ENCODE assay signal across 8 mouse cellular contexts in genomic region chr11:115939690-115940329, GRCm38 (mm10). TPM values are rescaled to one million over a fixed set of nuclear protein-coding genes. Genes with fewer than 3 reads are reported as not detected.
DNase-seq lines count a peak whose midpoint lies in the region; ATAC-seq and TF ChIP-seq lines count a peak whose summit lies in the region.

No protein-coding gene starts in this region.

- H3K9ac ChIP-seq in midbrain, embryonic 11.5 days (ENCODE audit: low read length) = no peak overlapping the region
- no peak overlapping the region for H3K9ac ChIP-seq in midbrain, embryonic 13.5 days (replicated peaks)
- no peak overlapping the region for H3K9ac ChIP-seq in midbrain, postnatal 0 days (replicated peaks; ENCODE audit: low read length, poor library complexity, severe bottlenecking)

- ATAC-seq in midbrain, embryonic 11.5 days (ENCODE audit: low FRiP score) = no peak
- ATAC-seq in midbrain, embryonic 13.5 days = no peak
- ATAC-seq in midbrain, postnatal 0 days (ENCODE audit: low FRiP score) = no peak

- DNase-seq in midbrain, embryonic 11.5 days (ENCODE audit: low spot score, missing footprints) = peak; percentile 93
- DNase-seq in T-cell, adult 2 months (ENCODE audit: low spot score) = peak; percentile 66
- DNase-seq in cerebellum, postnatal 36 days = peak; percentile 67 to 81
- peak; percentile 57 for DNase-seq in hindlimb bud, embryonic 11.5 days (ENCODE audit: extremely low spot score, low read depth, low spot score)
- peak; percentile 85 to 88 for DNase-seq in left cerebral cortex, postnatal 14 days (ENCODE audit: low spot score in 2 of 2)
- DNase-seq in midbrain, postnatal 0 days (ENCODE audit: low spot score) = peak; percentile 83
- DNase-seq in thymus, postnatal 25 days = peak; percentile 68

- peaks cover 7% of the 10 kb centered on the region; the same call in 1 of the 2 replicates for H3K36me3 ChIP-seq in midbrain, embryonic 11.5 days (ENCODE audit: control insufficient read depth, insufficient read depth, low read length)
- H3K36me3 ChIP-seq in midbrain, embryonic 13.5 days = peaks cover 83% of the 10 kb centered on the region
- peaks cover 60% of the 10 kb centered on the region for H3K36me3 ChIP-seq in midbrain, postnatal 0 days (ENCODE audit: insufficient read depth, low read length)

- WGBS in midbrain, embryonic 11.5 days = 41% methylated on average over 6 of the region's 6 CpGs
- WGBS in midbrain, embryonic 13.5 days = 39% methylated on average over 6 of the region's 6 CpGs
- WGBS in midbrain, postnatal 0 days = 37% methylated on average over 6 of the region's 6 CpGs

- intact Hi-C loops in left cerebral cortex, postnatal 14 days (cut with DNase I) = loop anchor here (2.0 kb wide), 1 partner anchor 61 kb away; no protein-coding TSS in a partner anchor

- no peak overlapping the region for H3K27ac ChIP-seq in midbrain, embryonic 11.5 days (ENCODE audit: low read depth, low read length)
- H3K27ac ChIP-seq in midbrain, embryonic 13.5 days = no peak overlapping the region
- H3K27ac ChIP-seq in midbrain, postnatal 0 days (ENCODE audit: low read depth, low read length) = no peak overlapping the region

- no peaks in the 10 kb centered on the region for H3K9me3 ChIP-seq in midbrain, embryonic 11.5 days (ENCODE audit: control insufficient read depth, low read length)
- no peaks in the 10 kb centered on the region for H3K9me3 ChIP-seq in midbrain, embryonic 13.5 days
- no peaks in the 10 kb centered on the region for H3K9me3 ChIP-seq in midbrain, postnatal 0 days (ENCODE audit: low read length)

- H3K27me3 ChIP-seq in midbrain, embryonic 11.5 days (ENCODE audit: control insufficient read depth, insufficient read depth, low read length) = no peaks in the 10 kb centered on the region
- H3K27me3 ChIP-seq in midbrain, embryonic 13.5 days = no peaks in the 10 kb centered on the region
- H3K27me3 ChIP-seq in midbrain, postnatal 0 days (ENCODE audit: insufficient read depth, low read length) = no peaks in the 10 kb centered on the region

- peak; percentile 87 for TF ChIP-seq CTCF in midbrain, postnatal 0 days (IDR thresholded peaks at IDR 0.05)

- H3K4me2 ChIP-seq in midbrain, embryonic 11.5 days = no peak overlapping the region
- H3K4me2 ChIP-seq in midbrain, embryonic 13.5 days (replicated peaks) = no peak overlapping the region
- H3K4me2 ChIP-seq in midbrain, postnatal 0 days (ENCODE audit: low read depth, low read length, poor library complexity, severe bottlenecking) = no peak overlapping the region

- H3K4me1 ChIP-seq in midbrain, embryonic 11.5 days (ENCODE audit: control insufficient read depth, insufficient read depth, low read length) = no peaks in the 10 kb centered on the region; the same call in 1 of the 2 replicates
- peaks cover 11% of the 10 kb centered on the region for H3K4me1 ChIP-seq in midbrain, embryonic 13.5 days (replicated peaks)
- H3K4me1 ChIP-seq in midbrain, postnatal 0 days (ENCODE audit: insufficient read depth, low read length) = no peaks in the 10 kb centered on the region

- no peak overlapping the region for H3K4me3 ChIP-seq in midbrain, embryonic 11.5 days (ENCODE audit: low read depth, low read length)
- H3K4me3 ChIP-seq in midbrain, embryonic 13.5 days (replicated peaks) = no peak overlapping the region
- no peak overlapping the region for H3K4me3 ChIP-seq in midbrain, postnatal 0 days (ENCODE audit: low read depth, low read length)

RNA-seq across cellular contexts. Expression of gene Recql5, which starts 6.5 kb away (rescaled TPM):
- polyA plus RNA-seq in midbrain, embryonic 11.5 days (2014; fragmentation: Nextera tagmentation; extraction: Ambion mirVana) = 16.1 and 18.4 TPM in 2 replicates
- polyA plus RNA-seq in midbrain, embryonic 13.5 days (2015; fragmentation: Nextera tagmentation; extraction: Ambion mirVana) = 28.3 and 29.2 TPM in 2 replicates
- 10 to 100 TPM; 19.8 to 22.4 TPM for total RNA-seq in left cerebral cortex, postnatal 14 days (2021)
- 18.9 and 20.4 TPM in 2 replicates for total RNA-seq in midbrain, postnatal 0 days (2014; rRNA removed)
- polyA plus RNA-seq in midbrain, postnatal 0 days (2015; fragmentation: Nextera tagmentation; extraction: Ambion mirVana) = 8.0 and 10.5 TPM in 2 replicates

RNA-seq across cellular contexts. Expression of gene Sap30bp, which starts 6.7 kb away (rescaled TPM):
- polyA plus RNA-seq in midbrain, embryonic 11.5 days (2014; fragmentation: Nextera tagmentation; extraction: Ambion mirVana) = 58.3 and 61.5 TPM in 2 replicates
- 52.7 and 53.8 TPM in 2 replicates for polyA plus RNA-seq in midbrain, embryonic 13.5 days (2015; fragmentation: Nextera tagmentation; extraction: Ambion mirVana)
- total RNA-seq in left cerebral cortex, postnatal 14 days (2021) = 10 to 100 TPM; 43.2 to 50.7 TPM
- 44.3 and 46.4 TPM in 2 replicates for total RNA-seq in midbrain, postnatal 0 days (2014; rRNA removed)
- 43.3 and 54.3 TPM in 2 replicates for polyA plus RNA-seq in midbrain, postnatal 0 days (2015; fragmentation: Nextera tagmentation; extraction: Ambion mirVana)

RNA-seq across cellular contexts. Expression of gene Smim6, which starts 28.0 kb away (rescaled TPM):
- polyA plus RNA-seq in midbrain, embryonic 11.5 days (2014; fragmentation: Nextera tagmentation; extraction: Ambion mirVana) = 0.46 TPM in 1 of 2 replicates, not detected in the other
- polyA plus RNA-seq in midbrain, embryonic 13.5 days (2015; fragmentation: Nextera tagmentation; extraction: Ambion mirVana) = 0.84 and 0.93 TPM in 2 replicates
- total RNA-seq in left cerebral cortex, postnatal 14 days (2021) = not detected
- not detected in 2 replicates for total RNA-seq in midbrain, postnatal 0 days (2014; rRNA removed)
- polyA plus RNA-seq in midbrain, postnatal 0 days (2015; fragmentation: Nextera tagmentation; extraction: Ambion mirVana) = 0.26 TPM in 1 of 2 replicates, not detected in the other

RNA-seq across cellular contexts. Expression of gene Itgb4, which starts 34.7 kb away (rescaled TPM):
- polyA plus RNA-seq in midbrain, embryonic 11.5 days (2014; fragmentation: Nextera tagmentation; extraction: Ambion mirVana) = 0.23 and 0.25 TPM in 2 replicates
- polyA plus RNA-seq in midbrain, embryonic 13.5 days (2015; fragmentation: Nextera tagmentation; extraction: Ambion mirVana) = 0.15 and 0.43 TPM in 2 replicates
- total RNA-seq in left cerebral cortex, postnatal 14 days (2021) = 1 to 10 TPM; 3.2 to 4.2 TPM
- 2.2 and 3.0 TPM in 2 replicates for total RNA-seq in midbrain, postnatal 0 days (2014; rRNA removed)
- polyA plus RNA-seq in midbrain, postnatal 0 days (2015; fragmentation: Nextera tagmentation; extraction: Ambion mirVana) = 1.0 and 1.2 TPM in 2 replicates

RNA-seq across cellular contexts. Expression of gene Smim5, which starts 40.0 kb away (rescaled TPM):
- polyA plus RNA-seq in midbrain, embryonic 11.5 days (2014; fragmentation: Nextera tagmentation; extraction: Ambion mirVana) = 0.27 and 0.59 TPM in 2 replicates
- 0.97 and 1.4 TPM in 2 replicates for polyA plus RNA-seq in midbrain, embryonic 13.5 days (2015; fragmentation: Nextera tagmentation; extraction: Ambion mirVana)
- under 1 TPM in 1 of 2 experiments, not detected in 1; 0.33 TPM for total RNA-seq in left cerebral cortex, postnatal 14 days (2021)
- not detected in 2 replicates for total RNA-seq in midbrain, postnatal 0 days (2014; rRNA removed)
- 1.3 and 1.5 TPM in 2 replicates for polyA plus RNA-seq in midbrain, postnatal 0 days (2015; fragmentation: Nextera tagmentation; extraction: Ambion mirVana)
